ENCODE assay signal across 23 mouse cellular contexts in the genomic region with DNA sequence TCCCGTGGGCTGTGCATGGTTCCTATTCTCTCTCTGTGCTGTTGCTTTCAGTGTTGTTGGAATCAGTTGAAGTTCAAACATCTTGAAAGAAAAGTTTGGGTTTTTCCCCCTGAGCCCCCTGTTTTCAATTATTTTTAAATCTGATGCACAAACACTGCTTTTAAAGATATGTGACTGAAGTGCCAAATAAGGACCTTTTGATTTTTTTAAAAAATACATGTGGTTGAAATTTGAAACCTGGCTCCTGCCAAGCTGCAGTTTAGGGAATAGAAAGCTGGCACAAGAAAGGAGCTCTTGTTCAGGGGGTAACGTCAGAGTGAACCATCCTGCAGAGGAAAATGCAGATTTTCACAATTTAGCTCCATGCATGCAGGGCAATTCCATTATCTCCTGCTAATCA.
DNase-seq lines count a peak whose midpoint lies in the region; ATAC-seq and TF ChIP-seq lines count a peak whose summit lies in the region.
"Had no signal": no experiment of that assay in that cellular context is flagged by ENCODE, and none has a peak within 500 bp of the region (broad histone marks: within the 10 kb centered on the region; RNA-seq: fewer than 3 reads in every experiment).

No protein-coding gene starts in this region.

- 13% methylated on average over 2 of the region's 2 CpGs for WGBS in limb, embryonic 15.5 days

- H3K36me3 ChIP-seq in limb, embryonic 15.5 days = no peaks in the 10 kb centered on the region
- H3K36me3 ChIP-seq: forebrain, embryonic 15.5 days; heart, embryonic 13.5 days; hindbrain, embryonic 15.5 days; intestine, embryonic 15.5 days had no signal

- peaks cover 6% of the 10 kb centered on the region; the same call in 1 of the 2 replicates for H3K4me1 ChIP-seq in limb, embryonic 15.5 days
- H3K4me1 ChIP-seq: forebrain, embryonic 15.5 days; heart, embryonic 13.5 days; hindbrain, embryonic 15.5 days; intestine, embryonic 15.5 days had no signal

- no peak overlapping the region for H3K9ac ChIP-seq in limb, embryonic 15.5 days
- H3K9ac ChIP-seq: forebrain, embryonic 15.5 days; heart, embryonic 13.5 days; hindbrain, embryonic 15.5 days; intestine, embryonic 15.5 days; liver, postnatal 0 days had no signal

- peak; percentile 28 for DNase-seq in embryo, embryonic 10.5 days (ENCODE audit: low spot score)
- DNase-seq in embryo, embryonic 10 days (ENCODE audit: low spot score) = no peak
- peak; percentile 2 for DNase-seq in embryo, embryonic 11.5 days (ENCODE audit: low read depth, low spot score)
- DNase-seq in fibroblast of lung, adult 2 months (ENCODE audit: low read depth) = peak; percentile 67
- no peak for DNase-seq in cerebellum, postnatal 10 days
- no peak for DNase-seq in heart, postnatal 4 days
- DNase-seq in layer of hippocampus, adult 2 months (ENCODE audit: low spot score in 2 of 2) = no peak
- DNase-seq: adrenal gland, postnatal 36 days; cerebellum, adult 18-20 months; cerebellum, postnatal 36 days; heart, adult 11 months; kidney, postnatal 36 days; liver, postnatal 0 days; lung, postnatal 10 days; right cerebral cortex, postnatal 4 days had no signal

- H3K27ac ChIP-seq in limb, embryonic 15.5 days = peak overlapping the region; percentile 67; the same call in 1 of the 2 replicates
- H3K27ac ChIP-seq in layer of hippocampus, adult 2 months = no peak overlapping the region
- H3K27ac ChIP-seq: forebrain, embryonic 15.5 days; heart, embryonic 13.5 days; hindbrain, embryonic 15.5 days; intestine, embryonic 15.5 days had no signal

- H3K9me3 ChIP-seq in limb, embryonic 15.5 days = no peaks in the 10 kb centered on the region
- H3K9me3 ChIP-seq: forebrain, embryonic 15.5 days; hindbrain, embryonic 15.5 days; intestine, embryonic 15.5 days had no signal

- no peak for TF ChIP-seq CTCF in layer of hippocampus, adult 2 months (conservative IDR thresholded peaks at IDR 0.05)

- H3K4me3 ChIP-seq in limb, embryonic 15.5 days = no peak overlapping the region
- H3K4me3 ChIP-seq in layer of hippocampus, adult 2 months = no peak overlapping the region
- H3K4me3 ChIP-seq: erythroblast, embryonic 14.5 days; forebrain, embryonic 15.5 days; heart, embryonic 13.5 days; hindbrain, embryonic 15.5 days; intestine, embryonic 15.5 days had no signal

- H3K27me3 ChIP-seq in limb, embryonic 15.5 days = no peaks in the 10 kb centered on the region
- H3K27me3 ChIP-seq: forebrain, embryonic 15.5 days; heart, embryonic 13.5 days; hindbrain, embryonic 15.5 days; intestine, embryonic 15.5 days had no signal

- ATAC-seq in limb, embryonic 15.5 days (ENCODE audit: insufficient number of reproducible peaks, low FRiP score, low TSS enrichment, low read depth) = no peak
- ATAC-seq: activated CD4-positive, CD25-positive, alpha-beta regulatory T cell, adult 4 months; CD4-positive, CD25-positive, alpha-beta regulatory T cell, adult 4 months; forebrain, embryonic 15.5 days; intestine, embryonic 15.5 days; liver, postnatal 0 days had no signal

- H3K4me2 ChIP-seq in limb, embryonic 15.5 days = no peak overlapping the region
- H3K4me2 ChIP-seq: forebrain, embryonic 15.5 days; heart, embryonic 13.5 days; hindbrain, embryonic 15.5 days; intestine, embryonic 15.5 days had no signal

Comparison
In these comparisons a context has a peak if more than half of its experiments do, and no peak if none do; other contexts are left out.
1. DNase-seq: peak in embryo, embryonic 10.5 days (single experiment), embryo, embryonic 11.5 days (single experiment) and fibroblast of lung, adult 2 months (single experiment); none in embryo, embryonic 10 days (single experiment), cerebellum, postnatal 10 days (0 of 2), heart, postnatal 4 days (single experiment) and layer of hippocampus, adult 2 months (0 of 2).